Mouse (Mus musculus): ENCODE results near the gene Zbtb16. TPM values are rescaled to one million over a fixed set of nuclear protein-coding genes. Genes with fewer than 3 reads are reported as not detected.

Zbtb16 gene
- total and polyA plus RNA-seq, 3 experiments = 0.04 to 0.72 TPM; not detected in 1

DNA sequence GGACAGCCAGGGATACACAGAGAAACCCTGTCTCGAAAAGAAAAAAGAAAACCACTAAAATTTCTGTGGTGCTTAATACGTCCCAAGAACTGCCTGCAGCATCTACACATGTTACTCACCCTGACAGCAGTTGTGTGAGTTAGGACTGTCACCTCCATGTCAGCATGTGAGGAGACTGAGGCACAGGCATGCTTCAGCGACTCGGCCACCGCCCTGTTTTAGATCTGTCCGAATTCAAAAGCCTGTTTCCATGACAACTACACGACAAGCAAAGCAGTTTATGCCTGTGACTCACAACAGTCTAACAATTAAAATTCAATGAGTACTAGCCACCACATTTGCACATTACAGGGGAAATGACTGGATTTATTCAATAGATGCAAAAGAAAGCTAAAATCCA is 228.6 kb downstream of the Zbtb16 start:
- no peaks in the 10 kb centered on the region for H3K79me2 ChIP-seq (ENCODE audit: control insufficient read depth, insufficient read depth, low read length, poor library complexity)
- no peaks in the 10 kb centered on the region for H3K36me3 ChIP-seq (ENCODE audit: control insufficient read depth in 1 of 2, insufficient read depth in 2 of 2, low read length in 2 of 2)
- no peak for TF ChIP-seq TCF12 (IDR thresholded peaks at IDR 0.05; ENCODE audit: low read depth, low read length)
- no peak for TF ChIP-seq ETS1 (IDR thresholded peaks at IDR 0.05; ENCODE audit: low read depth, low read length)
- TF ChIP-seq HCFC1 (IDR thresholded peaks at IDR 0.05; ENCODE audit: low read depth, low read length) = no peak
- TF ChIP-seq NELFE (IDR thresholded peaks at IDR 0.05; ENCODE audit: low read depth, low read length) = no peak
- TF ChIP-seq RCOR1 (IDR thresholded peaks at IDR 0.05; ENCODE audit: low read depth, low read length) = no peak
- TF ChIP-seq SIN3A (IDR thresholded peaks at IDR 0.05; ENCODE audit: low read length) = no peak
- no peak for TF ChIP-seq CHD2 (IDR thresholded peaks at IDR 0.05; ENCODE audit: low read length)
- no peak for TF ChIP-seq KAT2A (conservative IDR thresholded peaks at IDR 0.05; ENCODE audit: low read depth, low read length)
- TF ChIP-seq BHLHE40 (IDR thresholded peaks at IDR 0.05; ENCODE audit: borderline replicate concordance, low read depth, low read length) = no peak
- TF ChIP-seq SMC3 (IDR thresholded peaks at IDR 0.05; ENCODE audit: low read depth, low read length) = no peak
- no peak for TF ChIP-seq MAZ (IDR thresholded peaks at IDR 0.05; ENCODE audit: low read depth, low read length)
- no peak for TF ChIP-seq USF2 (IDR thresholded peaks at IDR 0.05; ENCODE audit: borderline replicate concordance in 1 of 2, insufficient read depth in 1 of 2, low read depth in 1 of 2, low read length in 2 of 2)
- no peak for TF ChIP-seq RAD21 (IDR thresholded peaks at IDR 0.05; ENCODE audit: low read depth, low read length)
- TF ChIP-seq MXI1 (IDR thresholded peaks at IDR 0.05; ENCODE audit: low read depth, low read length) = no peak
- no peak for TF ChIP-seq ZMIZ1 (IDR thresholded peaks at IDR 0.05; ENCODE audit: low read depth, low read length)
- no peak for TF ChIP-seq MEF2A (IDR thresholded peaks at IDR 0.05; ENCODE audit: extremely low read depth, insufficient replicate concordance, low read depth, low read length, poor library complexity, severe bottlenecking)
- TF ChIP-seq E2F4 (IDR thresholded peaks at IDR 0.05; ENCODE audit: borderline replicate concordance, low read depth, low read length) = no peak
- no peak for TF ChIP-seq GATA1 (IDR thresholded peaks at IDR 0.05; ENCODE audit: low read depth, low read length)
- TF ChIP-seq TAL1 (IDR thresholded peaks at IDR 0.05; ENCODE audit: low read length) = no peak
- no peak for TF ChIP-seq UBTF (IDR thresholded peaks at IDR 0.05; ENCODE audit: borderline replicate concordance, insufficient read depth, low read depth, low read length)
- DNase-seq (ENCODE audit: low read depth, low spot score) = no peak
- H3K27ac ChIP-seq (ENCODE audit: control insufficient read depth, low read depth, low read length) = no peak overlapping the region
- no peak overlapping the region for H3K9ac ChIP-seq (ENCODE audit: control insufficient read depth, low read depth, low read length, poor library complexity, severe bottlenecking)
- no peaks in the 10 kb centered on the region for H3K9me3 ChIP-seq (replicated peaks; ENCODE audit: insufficient read depth, low read length)
- H3K4me3 ChIP-seq (ENCODE audit: control insufficient read depth in 1 of 2, insufficient read depth in 1 of 2, low read depth in 2 of 2, low read length in 2 of 2) = no peak overlapping the region
- H3K4me1 ChIP-seq (ENCODE audit: control insufficient read depth in 1 of 2, insufficient read depth in 2 of 2, low read length in 2 of 2) = no peaks in the 10 kb centered on the region
- H3K27me3 ChIP-seq (ENCODE audit: control insufficient read depth in 1 of 2, insufficient read depth in 2 of 2, low read length in 2 of 2) = peaks cover 0 to 7% of the 10 kb centered on the region in 2 experiments; a peak in 3 of 4 replicates

DNA sequence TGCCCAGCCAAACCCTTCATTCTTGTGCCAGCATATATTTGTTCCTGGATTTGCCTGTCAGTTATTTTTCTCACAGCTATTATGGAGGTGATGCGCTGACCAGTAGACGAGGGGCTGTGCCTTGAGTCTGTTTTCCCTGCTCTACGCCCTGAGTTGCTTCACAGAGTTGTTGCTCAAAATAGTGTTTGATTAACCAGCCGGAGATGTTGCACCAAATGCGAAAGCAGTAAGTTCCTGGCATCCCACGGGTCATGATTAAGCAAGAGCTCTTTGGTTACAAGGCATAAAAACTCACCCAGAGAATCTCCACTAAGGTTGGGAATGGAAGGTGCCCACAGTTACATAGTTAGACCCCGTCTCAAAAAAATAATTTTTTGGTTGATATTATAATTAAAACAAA is 229.9 kb downstream of the Zbtb16 start:
- no peaks in the 10 kb centered on the region for H3K4me1 ChIP-seq (ENCODE audit: control insufficient read depth in 1 of 2, insufficient read depth in 2 of 2, low read length in 2 of 2)
- H3K9me3 ChIP-seq (replicated peaks; ENCODE audit: insufficient read depth, low read length) = no peaks in the 10 kb centered on the region
- no peak overlapping the region for H3K9ac ChIP-seq (ENCODE audit: control insufficient read depth, low read depth, low read length, poor library complexity, severe bottlenecking)
- H3K27ac ChIP-seq (ENCODE audit: control insufficient read depth, low read depth, low read length) = no peak overlapping the region
- H3K36me3 ChIP-seq (ENCODE audit: control insufficient read depth in 1 of 2, insufficient read depth in 2 of 2, low read length in 2 of 2) = no peaks in the 10 kb centered on the region
- no peak overlapping the region for H3K4me3 ChIP-seq (ENCODE audit: control insufficient read depth in 1 of 2, insufficient read depth in 1 of 2, low read depth in 2 of 2, low read length in 2 of 2)
- no peak for DNase-seq (ENCODE audit: low read depth, low spot score)
- TF ChIP-seq MAFK (IDR thresholded peaks at IDR 0.05; ENCODE audit: borderline replicate concordance, low read depth, low read length) (no peak), HCFC1 (IDR thresholded peaks at IDR 0.05; ENCODE audit: low read depth, low read length) (no peak), ELF1 (IDR thresholded peaks at IDR 0.05; ENCODE audit: low read depth, low read length) (no peak), CHD1 (IDR thresholded peaks at IDR 0.05; ENCODE audit: low read depth, low read length) (no peak), POLR2AphosphoS2 (IDR thresholded peaks at IDR 0.05; ENCODE audit: low read length) (no peak), KAT2A (conservative IDR thresholded peaks at IDR 0.05; ENCODE audit: low read depth, low read length) (no peak), ETS1 (IDR thresholded peaks at IDR 0.05; ENCODE audit: low read depth, low read length) (no peak), POLR2A (IDR thresholded peaks at IDR 0.05; ENCODE audit: control insufficient read depth in 1 of 2, insufficient read depth in 1 of 2, low read depth in 1 of 2, low read length in 2 of 2, poor library complexity in 1 of 2) (no peak), TBP (IDR thresholded peaks at IDR 0.05; ENCODE audit: low read depth, low read length) (no peak), NRF1 (IDR thresholded peaks at IDR 0.05; ENCODE audit: insufficient read depth, low read depth, low read length, poor library complexity, severe bottlenecking) (no peak), POLR2AphosphoS5 (IDR thresholded peaks at IDR 0.05; ENCODE audit: borderline replicate concordance, low read depth, low read length) (no peak), ZMIZ1 (IDR thresholded peaks at IDR 0.05; ENCODE audit: low read depth, low read length) (no peak), SMC3 (IDR thresholded peaks at IDR 0.05; ENCODE audit: low read depth, low read length) (no peak), MEF2A (IDR thresholded peaks at IDR 0.05; ENCODE audit: extremely low read depth, insufficient replicate concordance, low read depth, low read length, poor library complexity, severe bottlenecking) (no peak), ZKSCAN1 (IDR thresholded peaks at IDR 0.05; ENCODE audit: low read depth, low read length) (no peak), MXI1 (IDR thresholded peaks at IDR 0.05; ENCODE audit: low read depth, low read length) (no peak), UBTF (IDR thresholded peaks at IDR 0.05; ENCODE audit: borderline replicate concordance, insufficient read depth, low read depth, low read length) (no peak), BHLHE40 (IDR thresholded peaks at IDR 0.05; ENCODE audit: borderline replicate concordance, low read depth, low read length) (no peak)
- H3K27me3 ChIP-seq (ENCODE audit: control insufficient read depth in 1 of 2, insufficient read depth in 2 of 2, low read length in 2 of 2) = peaks cover 0 to 7% of the 10 kb centered on the region in 2 experiments; a peak in 3 of 4 replicates
- no peaks in the 10 kb centered on the region for H3K79me2 ChIP-seq (ENCODE audit: control insufficient read depth, insufficient read depth, low read length, poor library complexity)
